Mouse (Mus musculus) thymus, postnatal 0 days (tissue): ENCODE data around the gene Ntrk2. TPM values are rescaled to one million over a fixed set of nuclear protein-coding genes. Genes with fewer than 3 reads are reported as not detected.
A peak's percentile ranks its signal among the peaks of the same experiment; 100 is the strongest.
"Not testable (repeated sequence)": the region's sequence is repeated elsewhere in the genome, so short reads cannot be mapped to it uniquely, and the experiment has no call there.

ENCODE experiments used
- DNase-seq: peaks from one replicate; pipeline ENCODE4 v3.0.0-alpha.2; 2015; ENCODE audit warnings: low spot score
- polyA plus RNA-seq: library from polyadenylated mRNA; unstranded; fragments of >200 nt; fragmentation: Nextera tagmentation; extraction: Ambion mirVana; gene quantifications from 2 replicates; pipeline ENCODE4 v1.2.1, GENCODE M21; 2015

Gene Ntrk2
- polyA plus RNA-seq, 1 experiment from 2014 or later = 1.2 TPM

GRCm38 (mm10) chr13:59030574-59030973 lies 224.2 kb downstream of the Ntrk2 start:
- DNase-seq = no peak

DNA sequence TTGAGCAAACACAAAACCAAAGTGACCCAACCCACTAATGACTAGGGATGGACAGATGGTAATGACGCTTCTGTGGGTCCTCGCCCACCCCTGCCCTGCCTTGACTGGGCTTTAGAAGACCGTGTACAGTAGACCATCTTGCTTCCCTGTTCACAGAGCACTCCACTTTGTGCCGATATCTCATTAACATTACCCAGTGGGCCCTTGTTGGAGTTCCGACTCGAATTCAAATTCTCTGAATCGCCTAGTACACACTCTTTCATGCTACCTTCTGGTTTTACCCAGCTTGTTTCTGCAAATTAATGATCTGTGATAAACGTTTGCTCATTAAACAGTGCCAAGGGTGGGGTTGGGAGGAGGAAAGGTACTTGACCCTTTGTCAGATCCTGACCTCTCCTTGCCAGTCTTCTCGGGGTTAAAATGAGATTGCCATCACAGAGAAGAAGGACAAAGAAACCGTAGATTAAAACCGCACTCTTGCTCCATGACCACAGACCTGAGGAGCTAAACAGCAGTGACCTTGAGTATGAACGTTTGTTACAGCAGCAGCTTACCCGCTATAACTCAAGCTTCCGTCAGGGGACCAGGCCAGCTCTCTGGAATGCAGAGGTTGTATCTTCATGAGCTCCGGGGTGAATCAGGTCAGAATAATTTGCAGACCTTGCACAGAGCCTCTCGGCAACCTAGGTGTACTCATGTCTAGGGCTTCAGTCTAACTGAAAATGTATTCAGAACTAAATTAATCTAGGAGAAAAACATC lies 234.0 kb downstream of the Ntrk2 start:
- DNase-seq = no peak

GRCm38 (mm10) chr13:59041013-59041764 lies 234.8 kb downstream of the Ntrk2 start:
- no peak for DNase-seq

DNA sequence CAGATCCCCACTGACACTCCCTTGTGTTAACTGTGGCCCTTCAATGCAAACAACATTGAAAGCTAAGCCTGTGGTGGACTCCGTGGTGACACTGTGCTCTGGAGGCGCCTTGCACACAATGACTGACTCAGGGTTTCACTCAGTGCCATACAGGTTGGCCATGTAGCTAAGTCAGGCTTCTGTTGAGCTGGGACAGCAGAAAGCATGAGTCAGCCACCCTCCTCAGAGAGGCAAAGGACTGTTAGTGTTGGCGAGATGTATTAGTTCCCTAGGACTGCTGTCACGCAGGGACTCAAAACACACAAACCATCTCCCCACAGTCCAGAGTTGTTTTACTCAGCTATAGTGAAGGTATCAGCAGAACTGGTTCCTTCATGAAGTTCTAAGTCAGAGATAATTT lies 245.8 kb downstream of the Ntrk2 start:
- no peak for DNase-seq

GRCm38 (mm10) chr13:59054331-59054730 lies 248.0 kb downstream of the Ntrk2 start:
- not testable (repeated sequence) for DNase-seq

DNA sequence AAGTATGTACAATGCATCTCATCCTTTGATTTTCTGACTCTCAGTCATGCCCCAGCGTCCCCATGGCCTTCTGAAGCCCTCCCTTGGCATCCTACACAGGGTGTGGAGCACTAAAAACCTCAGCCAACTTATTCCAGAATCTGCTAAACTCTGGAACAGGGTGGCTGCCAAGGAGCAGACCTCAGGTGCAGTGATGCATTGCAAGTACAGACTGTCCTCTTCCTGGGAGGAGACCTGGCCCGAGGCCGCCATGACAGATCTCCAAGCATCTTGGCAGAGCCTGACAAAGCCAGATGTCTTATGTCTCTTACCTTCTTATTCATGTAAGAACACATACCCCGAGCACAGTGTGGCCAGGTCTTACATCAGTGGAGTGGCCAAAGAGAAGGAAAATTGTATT lies 250.5 kb downstream of the Ntrk2 start:
- no peak for DNase-seq

DNA sequence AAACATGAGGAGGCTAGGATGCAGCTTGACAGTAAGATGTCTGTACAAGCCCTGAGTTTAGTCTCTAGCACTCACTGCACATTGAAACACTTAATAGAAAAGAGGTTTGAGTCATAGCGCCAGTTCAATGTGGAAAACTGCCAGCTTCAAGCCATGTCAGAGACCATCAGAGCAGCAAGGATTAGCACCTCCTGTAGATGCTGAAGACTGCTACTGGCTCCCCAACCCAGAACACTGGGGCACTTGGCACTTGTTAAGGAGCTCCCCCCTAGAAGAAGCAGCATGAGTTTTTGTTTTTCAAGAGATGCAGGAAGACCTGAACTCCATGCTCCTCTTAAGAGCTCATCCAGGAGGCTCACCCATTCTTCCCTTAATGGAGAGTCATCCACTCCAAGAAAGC lies 251.5 kb downstream of the Ntrk2 start:
- no peak for DNase-seq

GRCm38 (mm10) chr13:59059118-59059517 lies 252.7 kb downstream of the Ntrk2 start:
- DNase-seq = no peak

DNA sequence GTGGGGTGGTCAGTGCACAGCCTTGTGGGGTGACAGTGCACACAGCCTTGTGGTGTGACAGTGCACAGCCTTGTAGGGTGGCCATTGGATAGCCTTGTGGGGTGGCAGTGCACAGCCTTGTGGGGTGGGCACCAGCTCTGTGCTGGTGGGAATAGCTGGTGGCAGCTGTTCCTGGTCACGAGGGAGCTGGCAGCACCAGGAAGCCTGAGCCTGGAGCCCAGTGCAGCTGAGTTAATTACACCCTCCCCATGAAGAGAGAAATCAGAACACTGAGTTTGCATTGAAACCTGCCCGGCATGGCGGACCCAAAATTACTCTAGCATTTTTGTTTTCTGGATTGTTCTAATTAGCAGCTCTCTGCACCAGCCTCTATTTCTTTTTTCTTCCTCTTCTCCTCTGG lies 259.3 kb downstream of the Ntrk2 start:
- no peak for DNase-seq

DNA sequence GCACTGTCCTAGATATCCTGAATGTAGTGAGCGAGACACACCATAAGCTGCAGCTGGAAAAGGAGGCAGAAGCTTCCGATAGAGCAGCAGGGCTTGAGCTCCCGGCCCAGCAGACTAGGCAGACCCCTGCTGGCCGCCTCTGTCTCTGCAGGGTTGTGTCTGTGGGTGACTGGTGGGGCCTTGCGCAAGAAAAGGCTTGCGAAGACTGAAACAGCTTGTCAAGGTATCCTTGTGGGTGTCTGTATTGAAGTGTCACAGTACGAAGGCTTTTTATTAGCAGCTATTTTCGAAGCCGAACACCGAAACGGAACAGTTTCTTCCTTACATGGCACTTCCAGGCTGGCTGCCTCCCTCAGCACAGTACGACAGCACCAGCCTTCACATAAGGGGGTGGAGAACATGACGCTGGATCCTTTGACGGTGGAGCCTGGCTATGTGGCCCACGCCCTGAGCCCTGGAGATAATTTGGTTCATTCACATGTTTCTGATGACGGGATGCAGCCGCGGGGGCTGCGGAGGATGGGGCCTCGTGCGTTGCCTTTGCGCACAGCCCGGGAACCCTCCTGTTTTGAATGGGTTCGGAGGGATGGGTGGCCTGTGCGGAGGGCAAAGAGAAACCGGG lies 267.4 kb downstream of the Ntrk2 start:
- DNase-seq = peak; percentile 45

GRCm38 (mm10) chr13:59076489-59076888 lies 270.1 kb downstream of the Ntrk2 start:
- DNase-seq = no peak

- no peak for DNase-seq
Measured at GRCm38 (mm10) chr13:59079761-59080461, 273.5 kb downstream of the Ntrk2 start.

- no peak for DNase-seq
Measured at GRCm38 (mm10) chr13:59080468-59080867, 274.1 kb downstream of the Ntrk2 start.

DNA sequence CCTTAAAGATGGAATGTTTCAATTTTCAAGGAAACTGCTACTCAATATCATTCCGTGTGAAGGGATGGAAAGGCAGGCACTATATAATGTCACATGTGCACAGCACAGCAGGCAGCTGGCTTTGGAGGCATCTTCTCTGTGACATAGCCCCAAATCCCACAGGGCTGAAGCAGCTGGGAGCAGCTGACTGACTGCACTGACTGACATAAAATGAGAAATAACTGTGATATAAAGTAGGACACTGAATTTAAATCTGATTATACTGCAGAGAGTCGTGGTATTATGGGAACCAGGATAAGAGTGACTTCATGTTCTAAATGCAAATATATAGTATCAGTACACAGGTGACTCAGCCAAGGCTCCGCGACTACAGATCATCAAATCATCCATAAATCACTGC lies 282.6 kb downstream of the Ntrk2 start:
- no peak for DNase-seq

DNA sequence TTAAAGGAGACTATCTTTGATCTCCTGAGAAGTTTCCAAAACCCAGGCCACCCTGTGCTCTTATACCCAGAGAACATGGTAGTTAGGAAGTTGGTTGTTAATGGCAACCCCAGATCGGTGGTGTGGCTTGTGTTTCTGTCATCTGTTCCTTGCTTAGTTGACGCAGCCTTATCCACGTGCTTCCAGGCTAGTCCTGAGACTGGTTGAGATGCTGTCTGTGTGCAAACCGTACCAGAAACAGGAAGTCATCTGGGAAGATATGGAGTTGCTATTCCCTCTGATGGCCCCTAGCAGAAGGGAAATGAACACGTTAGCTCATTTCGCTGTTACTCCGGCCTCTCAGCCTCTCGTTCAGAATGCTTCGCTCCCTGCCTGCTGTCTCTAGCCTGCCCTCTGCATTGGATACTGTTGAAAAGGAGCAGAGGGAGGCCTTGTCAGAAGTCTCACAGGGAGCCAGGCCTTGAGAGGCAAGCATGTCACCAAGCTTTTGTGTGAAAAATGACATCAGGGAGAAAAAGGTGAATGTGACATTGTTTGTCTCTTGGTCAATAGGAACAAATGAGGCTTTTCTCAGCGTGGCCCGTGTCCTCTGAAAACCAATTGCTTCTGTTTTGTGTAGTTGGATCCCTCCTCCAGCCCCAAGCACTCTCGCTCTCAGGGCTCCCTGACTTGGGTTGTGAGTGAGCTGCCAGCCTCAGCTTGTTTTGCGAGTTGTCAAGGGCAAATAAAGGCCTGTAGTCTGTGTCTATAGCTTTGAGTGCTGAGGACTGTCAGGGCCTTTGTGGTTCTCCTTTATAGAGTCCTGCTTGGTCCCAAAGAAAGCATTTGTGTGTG lies 285.0 kb downstream of the Ntrk2 start:
- DNase-seq = no peak

- DNase-seq = no peak
Measured at GRCm38 (mm10) chr13:59092045-59092857, 285.9 kb downstream of the Ntrk2 start.

- no peak for DNase-seq
Measured at GRCm38 (mm10) chr13:59092858-59093154, 286.4 kb downstream of the Ntrk2 start.

GRCm38 (mm10) chr13:59094722-59095121 lies 288.4 kb downstream of the Ntrk2 start:
- DNase-seq = no peak

DNA sequence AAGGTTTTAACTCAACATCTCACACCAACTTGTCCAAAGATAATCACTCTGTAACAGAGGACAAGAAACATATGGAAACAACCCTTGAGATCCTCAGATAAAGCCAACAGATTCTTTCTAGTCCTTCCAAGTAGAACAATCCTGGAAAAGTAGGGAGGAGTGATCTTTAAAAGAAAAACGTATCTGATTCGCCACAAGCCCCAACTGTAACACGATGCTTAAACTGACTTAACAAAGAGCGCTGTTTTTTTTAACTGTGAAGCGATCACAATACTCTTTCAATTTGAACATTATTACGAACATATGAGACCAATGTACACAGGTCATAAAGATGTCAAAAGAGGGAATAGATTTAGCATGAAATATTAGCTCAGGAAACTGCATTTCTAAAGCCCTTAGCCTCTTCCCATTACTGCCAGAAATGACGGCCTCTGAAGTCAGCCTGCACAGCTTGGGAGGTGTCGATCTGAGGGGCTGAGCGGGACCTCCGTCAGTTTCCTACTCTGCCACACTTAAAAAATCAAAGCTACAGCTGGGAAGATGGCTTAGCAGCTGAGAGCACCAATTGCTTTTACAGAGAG lies 289.5 kb downstream of the Ntrk2 start:
- DNase-seq = no peak

DNA sequence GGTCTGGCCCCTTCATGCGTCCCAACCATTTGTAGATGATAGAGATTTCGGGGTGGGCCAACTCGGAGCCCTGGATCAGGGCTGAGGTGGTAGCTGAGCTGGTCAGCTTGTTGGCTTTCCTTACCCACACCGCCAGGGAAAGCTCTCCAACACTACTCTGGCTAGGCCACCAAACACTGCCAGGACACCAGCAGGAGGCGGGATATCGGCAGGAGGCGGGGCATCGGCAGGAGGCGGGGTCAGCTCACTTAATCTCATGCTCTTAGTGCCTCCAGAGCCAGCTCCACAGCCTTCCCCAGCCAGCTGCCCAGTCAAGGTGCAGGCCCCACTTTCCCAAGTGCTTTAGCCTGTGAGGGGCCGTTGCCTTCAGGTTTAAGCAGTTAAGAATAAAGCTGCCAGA lies 293.7 kb downstream of the Ntrk2 start:
- DNase-seq = no peak
